Mouse (Mus musculus) liver, adult 2 months (tissue): ENCODE measurements around the gene Eif4e3.

Experiments
- CTCF ChIP-seq: fragments of 200-500 bp; IDR thresholded peaks from 2 replicates; pipeline ENCODE4 v1.5.1; 2011; ENCODE audit warnings: low read depth, low read length, control low read depth
- POLR2A ChIP-seq: fragments of 200-500 bp; IDR thresholded peaks from 2 replicates; pipeline ENCODE4 v1.6.1; 2011; ENCODE audit warnings: low read length, control low read depth; ENCODE audit not compliant: insufficient read depth; ENCODE audit errors: extremely low read depth

DNA sequence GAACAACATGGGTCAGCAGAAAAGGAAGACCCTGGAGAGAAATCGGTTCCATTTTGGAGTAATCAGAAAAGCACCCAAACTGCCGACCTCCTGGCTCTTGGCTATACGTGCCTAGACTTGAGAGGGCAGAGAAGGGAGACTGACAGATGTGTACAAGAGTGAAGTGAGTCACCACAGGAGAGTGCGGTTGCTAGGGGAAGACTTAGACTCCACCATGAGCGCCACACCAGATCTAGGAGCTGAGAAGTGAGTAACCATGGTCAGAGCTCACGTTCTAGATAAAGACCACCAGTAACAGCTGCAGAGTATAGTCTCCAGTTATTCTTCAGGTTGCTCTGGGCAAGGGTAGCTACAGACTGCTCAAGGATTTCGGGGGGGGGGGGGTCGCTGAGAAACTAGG is 3.3 kb downstream of the Eif4e3 start:
- TF ChIP-seq CTCF (no peak), POLR2A (no peak)
